Comparison of ENCODE assay signal across 8 mouse cellular contexts in the genomic region with DNA sequence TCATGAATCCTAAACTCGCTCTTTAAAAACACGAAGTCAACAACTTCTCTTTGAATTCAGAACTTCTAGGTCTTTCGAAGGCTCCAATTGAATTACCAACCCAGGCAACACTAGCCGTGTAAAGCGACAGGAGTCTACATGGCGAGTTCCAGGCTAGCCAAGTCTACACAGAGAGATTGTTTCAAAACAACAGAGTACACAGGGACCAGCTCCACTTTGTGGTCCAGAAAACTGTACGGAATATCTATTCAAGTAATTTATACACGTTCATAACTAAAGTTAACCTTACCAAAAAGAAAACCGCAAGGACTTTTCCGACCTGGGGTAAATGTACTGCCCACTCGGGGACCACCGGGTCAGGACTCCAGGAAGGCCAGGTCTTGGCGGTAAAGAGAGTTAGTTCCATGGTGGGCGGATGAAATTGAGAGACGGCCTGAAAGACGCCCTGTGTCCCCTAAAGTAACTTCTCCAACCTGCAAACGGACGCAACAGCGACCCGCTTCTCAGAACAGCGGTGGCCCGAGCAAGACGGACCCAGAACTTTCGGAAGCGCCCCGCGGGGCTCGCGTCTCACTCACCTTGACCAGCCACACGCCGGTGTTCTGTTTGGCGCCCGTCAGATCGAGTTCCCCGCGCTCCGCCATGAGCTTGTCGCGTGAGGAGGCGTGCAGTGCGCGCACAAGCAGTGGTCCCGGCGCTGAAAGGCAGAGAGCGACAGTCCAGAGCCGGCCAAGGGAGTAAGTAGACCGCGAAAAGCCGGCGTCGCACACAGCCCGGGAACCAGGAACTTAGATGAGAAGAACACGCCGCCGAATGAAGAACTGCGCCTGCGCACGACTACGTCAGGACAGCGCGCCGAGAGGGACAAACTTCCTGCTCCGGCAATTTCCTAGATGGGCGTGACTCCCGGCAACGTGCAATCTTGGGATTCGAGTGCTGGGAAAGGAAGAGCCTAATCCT. TPM values are rescaled to one million over a fixed set of nuclear protein-coding genes. Genes with fewer than 3 reads are reported as not detected.
A peak's percentile ranks its signal among the peaks of the same experiment; 100 is the strongest.
DNase-seq lines count a peak whose midpoint lies in the region; ATAC-seq and TF ChIP-seq lines count a peak whose summit lies in the region.

Gtf2f2 (minus strand) TSS at position 764 of the 960 bp plus-strand sequence.

- WGBS in forebrain, embryonic 11.5 days = 1% methylated on average over 67 of the region's 67 CpGs
- 1% methylated on average over 67 of the region's 67 CpGs for WGBS in heart, embryonic 16.5 days
- WGBS in liver, embryonic 15.5 days (ENCODE audit: insufficient replicate concordance) = under 1% methylated on average over 67 of the region's 67 CpGs
- WGBS in neural tube, embryonic 12.5 days = 1% methylated on average over 67 of the region's 67 CpGs

- in situ Hi-C loops in CH12.LX (cut with MboI; ENCODE audit: low pct_ligation_motif_present, low pct_unique_long_range_greater_than_20kb, low sequenced_read_pairs) = loop anchor here (10.0 kb wide), 1 partner anchor 54 kb away; no protein-coding TSS in a partner anchor

- TF ChIP-seq EP300 in CH12.LX (IDR thresholded peaks at IDR 0.05; ENCODE audit: low read length) = no peak

- peaks cover 2 to 35% of the 10 kb centered on the region in 2 experiments; a peak in 3 of 4 replicates for H3K4me1 ChIP-seq in CH12.LX (ENCODE audit: control insufficient read depth in 1 of 2, insufficient read depth in 2 of 2)
- H3K4me1 ChIP-seq in forebrain, embryonic 11.5 days (replicated peaks; ENCODE audit: control insufficient read depth, insufficient read depth, low read length) = peaks cover 2% of the 10 kb centered on the region; the same call in 1 of the 2 replicates
- peaks cover 13% of the 10 kb centered on the region for H3K4me1 ChIP-seq in heart, embryonic 16.5 days (ENCODE audit: control insufficient read depth, insufficient read depth, low read length)
- H3K4me1 ChIP-seq in liver, embryonic 15.5 days (replicated peaks) = peaks cover 26% of the 10 kb centered on the region
- H3K4me1 ChIP-seq in neural tube, embryonic 12.5 days = peaks cover 15% of the 10 kb centered on the region

- peaks cover 0 to 20% of the 10 kb centered on the region in 2 experiments for H3K36me3 ChIP-seq in CH12.LX (replicated peaks in 1 of 2; ENCODE audit: control insufficient read depth in 1 of 2, insufficient read depth in 1 of 2, low read length in 1 of 2)
- no peaks in the 10 kb centered on the region; the same call in 1 of the 2 replicates for H3K36me3 ChIP-seq in forebrain, embryonic 11.5 days (ENCODE audit: control insufficient read depth, insufficient read depth, low read length)
- peaks cover 2% of the 10 kb centered on the region; the same call in 1 of the 2 replicates for H3K36me3 ChIP-seq in heart, embryonic 16.5 days (ENCODE audit: control insufficient read depth, insufficient read depth)
- H3K36me3 ChIP-seq in liver, embryonic 15.5 days (replicated peaks) = peaks cover 9% of the 10 kb centered on the region; the same call in 1 of the 2 replicates
- H3K36me3 ChIP-seq in neural tube, embryonic 12.5 days = peaks cover 5% of the 10 kb centered on the region; the same call in 1 of the 2 replicates

- peak within 1 kb of the TSS; percentile 99 for H3K4me2 ChIP-seq in CH12.LX (ENCODE audit: insufficient read depth, low read depth, poor library complexity, severe bottlenecking)
- peak within 1 kb of the TSS; percentile 76 for H3K4me2 ChIP-seq in forebrain, embryonic 11.5 days (ENCODE audit: low read depth, low read length, severe bottlenecking)
- peak within 1 kb of the TSS; percentile 70 for H3K4me2 ChIP-seq in heart, embryonic 16.5 days (ENCODE audit: low read depth, low read length)
- H3K4me2 ChIP-seq in liver, embryonic 15.5 days = peak within 1 kb of the TSS; percentile 82
- H3K4me2 ChIP-seq in neural tube, embryonic 12.5 days (replicated peaks) = peak within 1 kb of the TSS; percentile 79

- no peak for TF ChIP-seq CTCF in CH12.LX (conservative IDR thresholded peaks at IDR 0.05 in 1 of 2, IDR thresholded peaks at IDR 0.05 in 1 of 2; ENCODE audit: low read depth in 2 of 2, low read length in 2 of 2)

- H3K79me2 ChIP-seq in CH12.LX (replicated peaks; ENCODE audit: control insufficient read depth, extremely low read depth, insufficient read depth, poor library complexity, severe bottlenecking) = peaks cover 35% of the 10 kb centered on the region

- H3K9ac ChIP-seq in CH12.LX (ENCODE audit: insufficient read depth, low read depth) = peak within 1 kb of the TSS; percentile 68
- peak within 1 kb of the TSS; percentile 89 for H3K9ac ChIP-seq in forebrain, embryonic 11.5 days (ENCODE audit: low read length)
- H3K9ac ChIP-seq in heart, embryonic 16.5 days (ENCODE audit: low read length) = peak within 1 kb of the TSS; percentile 89
- H3K9ac ChIP-seq in liver, embryonic 15.5 days = peak within 1 kb of the TSS; percentile 75
- peak within 1 kb of the TSS; percentile 76 for H3K9ac ChIP-seq in neural tube, embryonic 12.5 days

- peak; percentile 93 for DNase-seq in CH12.LX (ENCODE audit: extremely low read depth)
- DNase-seq in c-Kit-positive CD71-positive TER-119-negative erythroid progenitor cells, embryonic 14.5 days (ENCODE audit: low read depth) = peak; percentile 90
- peak; percentile 97 for DNase-seq in forebrain, embryonic 11.5 days (ENCODE audit: low spot score)
- peak; percentile 93 to 94 for DNase-seq in kidney, postnatal 36 days
- peak; percentile 93 for DNase-seq in telencephalon, adult 2 months (ENCODE audit: low read depth, low spot score)

- no peaks in the 10 kb centered on the region for H3K27me3 ChIP-seq in CH12.LX (replicated peaks)
- no peaks in the 10 kb centered on the region for H3K27me3 ChIP-seq in forebrain, embryonic 11.5 days (ENCODE audit: control insufficient read depth, insufficient read depth, low read length)
- no peaks in the 10 kb centered on the region for H3K27me3 ChIP-seq in heart, embryonic 16.5 days (ENCODE audit: control insufficient read depth, insufficient read depth, low read length)
- H3K27me3 ChIP-seq in liver, embryonic 15.5 days = peaks cover 3% of the 10 kb centered on the region; the same call in 1 of the 2 replicates
- no peaks in the 10 kb centered on the region for H3K27me3 ChIP-seq in neural tube, embryonic 12.5 days (replicated peaks)

- 0 out of 2 replicates have a peak within 1 kb of the TSS, but pooled peaks have one; percentile 37 for H3K27ac ChIP-seq in CH12.LX (ENCODE audit: insufficient read depth, low read depth)
- peak within 1 kb of the TSS; percentile 59; the same call in 1 of the 2 replicates for H3K27ac ChIP-seq in forebrain, embryonic 11.5 days (ENCODE audit: low read depth, low read length)
- H3K27ac ChIP-seq in heart, embryonic 16.5 days (ENCODE audit: low read length) = peak within 1 kb of the TSS; percentile 88
- peak within 1 kb of the TSS; percentile 81 for H3K27ac ChIP-seq in liver, embryonic 15.5 days (replicated peaks)
- peak within 1 kb of the TSS; percentile 60; the same call in 1 of the 2 replicates for H3K27ac ChIP-seq in neural tube, embryonic 12.5 days

- no peak for TF ChIP-seq RAD21 in CH12.LX (IDR thresholded peaks at IDR 0.05; ENCODE audit: low read depth, low read length)

- dilution Hi-C loops in CH12.LX (cut with MboI; ENCODE audit: extremely low pct_ligation_motif_present, extremely low pct_unique_long_range_greater_than_20kb, low sequenced_read_pairs) = no loop called here

- TF ChIP-seq POLR2A in CH12.LX (IDR thresholded peaks at IDR 0.05; ENCODE audit: low read depth, low read length) = peak; percentile 83; the same call in 1 of the 2 replicates

- peak within 1 kb of the TSS; percentile 90 to 91 (median 91) for H3K4me3 ChIP-seq in CH12.LX (replicated peaks in 1 of 3; ENCODE audit: low read depth in 2 of 3, low read length in 2 of 3, poor library complexity in 1 of 3)
- H3K4me3 ChIP-seq in forebrain, embryonic 11.5 days (ENCODE audit: low read depth, low read length) = peak within 1 kb of the TSS; percentile 92
- H3K4me3 ChIP-seq in heart, embryonic 16.5 days (ENCODE audit: low read length) = peak within 1 kb of the TSS; percentile 98
- H3K4me3 ChIP-seq in liver, embryonic 15.5 days (replicated peaks) = peak within 1 kb of the TSS; percentile 84
- H3K4me3 ChIP-seq in neural tube, embryonic 12.5 days = peak within 1 kb of the TSS; percentile 92

- H3K9me3 ChIP-seq in CH12.LX (replicated peaks; ENCODE audit: low read length) = no peaks in the 10 kb centered on the region
- H3K9me3 ChIP-seq in forebrain, embryonic 11.5 days (ENCODE audit: control insufficient read depth, low read length) = no peaks in the 10 kb centered on the region
- no peaks in the 10 kb centered on the region for H3K9me3 ChIP-seq in heart, embryonic 16.5 days (replicated peaks; ENCODE audit: control insufficient read depth, low read length)
- no peaks in the 10 kb centered on the region for H3K9me3 ChIP-seq in liver, embryonic 15.5 days (replicated peaks)
- H3K9me3 ChIP-seq in neural tube, embryonic 12.5 days = no peaks in the 10 kb centered on the region

- ATAC-seq in forebrain, embryonic 11.5 days (replicated peaks; ENCODE audit: low FRiP score) = peak; percentile 91
- peak; percentile 91 for ATAC-seq in heart, embryonic 16.5 days (replicated peaks; ENCODE audit: extremely low read depth, insufficient read depth, low FRiP score)
- peak; percentile 85 for ATAC-seq in liver, embryonic 15.5 days (ENCODE audit: insufficient read depth)
- peak; percentile 94 for ATAC-seq in neural tube, embryonic 12.5 days (ENCODE audit: low FRiP score, low read depth)

TF ChIP-seq in CH12.LX, 34 proteins besides CTCF, POLR2A, EP300 and RAD21 (continues in another document):
- TF ChIP-seq PAX5 (IDR thresholded peaks at IDR 0.05; ENCODE audit: low read length) (no peak), TCF12 (IDR thresholded peaks at IDR 0.05; ENCODE audit: low read depth, low read length) (peak; percentile 82; the same call in 1 of the 2 replicates), JUND (conservative IDR thresholded peaks at IDR 0.05; ENCODE audit: low read depth, low read length) (no peak), RCOR1 (conservative IDR thresholded peaks at IDR 0.05; ENCODE audit: low read depth, low read length) (no peak), MAZ (IDR thresholded peaks at IDR 0.05; ENCODE audit: low read depth, low read length) (no peak), NRF1 (IDR thresholded peaks at IDR 0.05; ENCODE audit: low read depth, low read length) (peak; percentile 94), ETS1 (conservative IDR thresholded peaks at IDR 0.05; ENCODE audit: low read depth, low read length) (no peak), E2F4 (IDR thresholded peaks at IDR 0.05; ENCODE audit: insufficient replicate concordance, low read depth, low read length) (no peak), MAFK (IDR thresholded peaks at IDR 0.05; ENCODE audit: insufficient replicate concordance, low read length) (no peak)

RNA-seq across cellular contexts. Expression of gene Gtf2f2, which starts in this region (rescaled TPM):
- 44.8 and 55.5 TPM in 2 replicates for total RNA-seq in CH12.LX (2012; rRNA removed)
- total RNA-seq in CH12.LX (2014; rRNA removed) = 118 and 135 TPM in 2 replicates
- 87.4 and 90.6 TPM in 2 replicates for polyA plus RNA-seq in CH12.LX (2012; ENCODE audit: insufficient read length, low read depth)
- 57.0 and 59.0 TPM in 2 replicates for polyA plus RNA-seq in forebrain, embryonic 11.5 days (2014; fragmentation: Nextera tagmentation; extraction: Ambion mirVana)
- polyA plus RNA-seq in heart, embryonic 16.5 days (2015; fragmentation: Nextera tagmentation; extraction: Ambion mirVana) = 23.2 and 29.2 TPM in 2 replicates
- polyA plus RNA-seq in liver, embryonic 15.5 days (2015; fragmentation: Nextera tagmentation; extraction: Ambion mirVana) = 18.0 and 19.4 TPM in 2 replicates
- polyA plus RNA-seq in neural tube, embryonic 12.5 days (2016; fragmentation: Nextera tagmentation; extraction: Ambion mirVana) = 45.9 and 53.2 TPM in 2 replicates

Comparison
In these comparisons a context has a peak if more than half of its experiments do, and no peak if none do; other contexts are left out.
1. Peak in every context shown above with its lines: DNase-seq, ATAC-seq, H3K4me3 ChIP-seq and H3K27ac ChIP-seq.
2. H3K27ac ChIP-seq: peak in every context shown above with its lines; median percentile 88 in heart, embryonic 16.5 days; 81 in liver, embryonic 15.5 days; 60 in neural tube, embryonic 12.5 days; 59 in forebrain, embryonic 11.5 days; 37 in CH12.LX.